Mouse (Mus musculus) forebrain, embryonic 13.5 days (tissue): ENCODE data around the gene Tmem233. TPM values are rescaled to one million over a fixed set of nuclear protein-coding genes. Genes with fewer than 3 reads are reported as not detected.

Experiments
- ATAC-seq: fragments of 200-750 bp; cut with Nextera tagmentation; 2 replicates; pipeline ENCODE4 v1.8.0; 2017
- H3K27ac ChIP-seq: fragments of 300-500 bp; sonication (generic); 2 replicates; pipeline ENCODE4 v1.5.1; 2015; ENCODE audit warnings: inconsistent platforms, mild to moderate bottlenecking, moderate library complexity
- H3K27me3 ChIP-seq: fragments of 300-500 bp; sonication (generic); 2 replicates; pipeline ENCODE4 v1.6.1; 2015; ENCODE audit warnings: mild to moderate bottlenecking, inconsistent platforms
- H3K36me3 ChIP-seq: fragments of 300-500 bp; sonication (generic); 2 replicates; pipeline ENCODE4 v1.6.1; 2015; ENCODE audit warnings: mild to moderate bottlenecking, inconsistent platforms; ENCODE audit not compliant: poor library complexity, severe bottlenecking
- H3K4me1 ChIP-seq: fragments of 300-500 bp; sonication (generic); 2 replicates; pipeline ENCODE4 v1.6.1; 2015; ENCODE audit warnings: inconsistent platforms
- H3K4me2 ChIP-seq: fragments of 300-500 bp; sonication (generic); 2 replicates; pipeline ENCODE4 v1.6.1; 2015; ENCODE audit warnings: inconsistent platforms, mild to moderate bottlenecking, moderate library complexity
- H3K4me3 ChIP-seq: fragments of 300-500 bp; sonication (generic); 2 replicates; pipeline ENCODE4 v1.5.1; 2015; ENCODE audit warnings: mild to moderate bottlenecking, inconsistent platforms
- H3K9ac ChIP-seq: fragments of 300-500 bp; sonication (generic); 2 replicates; pipeline ENCODE4 v1.6.1; 2015; ENCODE audit warnings: mild to moderate bottlenecking, inconsistent platforms
- H3K9me3 ChIP-seq: fragments of 300-500 bp; sonication (generic); replicated peaks from 2 replicates; pipeline ENCODE4 v1.6.1; 2016; ENCODE audit warnings: inconsistent platforms
- WGBS: fragments of 180-500 bp; shearing (Covaris S2); methylation state at CpG from one replicate; pipeline ENCODE4 v1.1.7; 2015; 5-methylcytosine and 5-hydroxymethylcytosine counted together
- polyA plus RNA-seq: library from polyadenylated mRNA; unstranded; fragments of >200 nt; fragmentation: Nextera tagmentation; extraction: Ambion mirVana; gene quantifications from 2 replicates; pipeline ENCODE4 v1.2.1, GENCODE M21; 2015

Gene Tmem233
- polyA plus RNA-seq, 1 experiment from 2014 or later = not detected

DNA sequence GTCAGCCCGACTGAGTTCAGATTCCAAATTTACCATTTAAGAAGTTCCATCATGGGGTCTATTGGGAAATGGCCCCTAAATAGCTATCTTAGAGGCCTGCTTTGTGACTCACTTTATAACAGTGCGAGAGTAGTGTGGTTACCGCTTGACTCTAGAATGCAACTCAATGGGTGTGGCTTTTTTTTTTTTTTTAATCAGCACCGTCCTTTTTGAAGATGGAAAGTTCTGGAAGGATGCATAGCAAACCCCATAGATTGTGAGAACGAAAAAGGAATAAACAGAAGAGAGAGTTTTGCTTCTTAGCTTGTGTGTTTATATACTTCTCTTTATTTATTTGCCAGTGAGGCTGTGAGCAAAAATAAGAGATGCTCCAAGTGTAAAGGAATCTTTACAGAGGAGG lies 56.9 kb downstream of the Tmem233 start:
- H3K4me3 ChIP-seq = no peak overlapping the region
- WGBS = 91% methylated on average over 5 of the region's 5 CpGs
- peaks cover 14% of the 10 kb centered on the region for H3K36me3 ChIP-seq
- no peak overlapping the region for H3K27ac ChIP-seq
- no peak overlapping the region for H3K9ac ChIP-seq
- peaks cover 17% of the 10 kb centered on the region for H3K27me3 ChIP-seq
- peaks cover 31% of the 10 kb centered on the region for H3K4me1 ChIP-seq
- no peaks in the 10 kb centered on the region for H3K9me3 ChIP-seq
- H3K4me2 ChIP-seq = no peak overlapping the region
- no peak for ATAC-seq

DNA sequence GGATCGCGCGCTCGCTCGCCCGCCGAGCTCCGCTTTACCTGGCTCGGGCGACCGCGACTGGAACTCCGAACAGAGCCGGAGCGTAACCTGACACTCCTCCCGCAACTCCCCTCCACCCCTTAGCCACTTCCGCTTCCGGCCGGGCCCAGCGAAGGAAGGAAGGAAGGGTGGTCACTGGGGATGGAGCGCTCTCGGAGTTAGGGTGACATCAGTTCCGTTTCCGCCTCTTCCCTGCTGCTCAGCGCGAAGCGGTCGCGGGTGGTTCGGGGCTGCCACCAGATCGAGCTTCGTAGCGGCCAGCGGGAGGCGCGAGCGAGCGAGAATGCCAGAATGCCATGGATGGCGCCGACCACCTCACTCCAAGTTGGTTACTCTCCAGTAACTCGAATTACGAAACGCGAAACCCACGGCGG lies 58.7 kb downstream of the Tmem233 start, which contains the start of gene Prkab1:
Gene Prkab1 (minus strand): TSS at position 182 of the 413 bp plus-strand sequence.
- Histone ChIP-seq H3K27ac (peak within 1 kb of the TSS; percentile 77), H3K9me3 (no peaks in the 10 kb centered on the region), H3K36me3 (peaks cover 32% of the 10 kb centered on the region), H3K4me2 (peak within 1 kb of the TSS; percentile 83), H3K9ac (peak within 1 kb of the TSS; percentile 84), H3K4me1 (peaks cover 25% of the 10 kb centered on the region), H3K27me3 (0 out of 2 replicates have a peak, but pooled peaks cover 3% of the 10 kb centered on the region), H3K4me3 (peak within 1 kb of the TSS; percentile 83)
- peak; percentile 98 for ATAC-seq
- under 1% methylated on average over 42 of the region's 46 CpGs for WGBS

DNA sequence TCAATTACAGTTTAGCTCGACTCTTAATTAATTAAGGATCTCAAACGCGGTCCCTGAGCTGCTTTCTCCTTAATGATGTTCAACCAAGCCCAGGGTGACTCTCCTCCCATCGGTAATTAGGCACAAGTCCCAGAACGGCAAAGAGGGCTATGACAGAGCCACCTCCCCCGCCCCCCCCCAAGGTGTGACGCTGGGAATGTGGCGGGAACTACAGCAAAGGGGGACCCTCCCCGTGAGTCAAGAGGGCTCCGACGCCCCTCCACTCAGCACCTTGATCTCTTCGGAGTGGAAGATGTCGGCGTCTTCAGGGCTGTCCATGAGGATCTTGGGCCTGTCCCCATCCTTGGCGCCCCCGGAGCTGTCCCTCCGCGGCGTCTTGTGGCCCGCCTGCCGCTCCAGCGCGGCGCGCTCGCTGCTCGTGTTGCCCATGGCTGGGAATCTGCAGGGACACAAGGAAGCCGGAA lies 59.2 kb downstream of the Tmem233 start:
- peak overlapping the region; percentile 84 for H3K9ac ChIP-seq
- under 1% methylated on average over 27 of the region's 28 CpGs for WGBS
- peak overlapping the region; percentile 83 for H3K4me2 ChIP-seq
- H3K27me3 ChIP-seq = no peaks in the 10 kb centered on the region
- H3K4me1 ChIP-seq = peaks cover 25% of the 10 kb centered on the region
- peaks cover 37% of the 10 kb centered on the region for H3K36me3 ChIP-seq
- H3K4me3 ChIP-seq = peak overlapping the region; percentile 83
- peak overlapping the region; percentile 77 for H3K27ac ChIP-seq
- ATAC-seq = peak; percentile 67
- no peaks in the 10 kb centered on the region for H3K9me3 ChIP-seq

DNA sequence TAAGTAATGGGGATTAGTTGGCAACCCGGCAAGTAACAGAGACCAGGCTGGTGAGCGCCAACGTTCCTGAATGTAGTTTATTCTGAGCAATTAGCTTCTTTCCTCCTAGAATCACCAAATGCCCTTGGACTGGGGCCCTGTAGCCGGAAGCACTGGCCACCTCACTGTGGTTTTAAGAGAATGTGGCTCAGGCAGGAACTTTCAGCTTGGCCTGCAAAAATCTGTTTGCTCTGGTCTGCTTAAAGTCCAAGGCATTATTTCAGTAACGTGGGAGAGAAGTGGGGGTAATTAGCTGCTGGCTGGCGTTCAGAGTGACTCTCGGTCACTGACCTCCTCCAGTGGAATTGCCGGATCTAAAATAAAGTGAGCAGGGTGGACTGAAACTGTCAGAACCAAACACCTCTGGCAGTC lies 59.8 kb downstream of the Tmem233 start:
- peaks cover 43% of the 10 kb centered on the region for H3K36me3 ChIP-seq
- 7% methylated on average over 8 of the region's 8 CpGs for WGBS
- ATAC-seq = no peak
- H3K27me3 ChIP-seq = no peaks in the 10 kb centered on the region
- peak overlapping the region; percentile 84 for H3K9ac ChIP-seq
- peak overlapping the region; percentile 83 for H3K4me2 ChIP-seq
- H3K4me3 ChIP-seq = peak overlapping the region; percentile 83
- peak overlapping the region; percentile 77; the same call in 1 of the 2 replicates for H3K27ac ChIP-seq
- H3K9me3 ChIP-seq = no peaks in the 10 kb centered on the region
- peaks cover 25% of the 10 kb centered on the region for H3K4me1 ChIP-seq

DNA sequence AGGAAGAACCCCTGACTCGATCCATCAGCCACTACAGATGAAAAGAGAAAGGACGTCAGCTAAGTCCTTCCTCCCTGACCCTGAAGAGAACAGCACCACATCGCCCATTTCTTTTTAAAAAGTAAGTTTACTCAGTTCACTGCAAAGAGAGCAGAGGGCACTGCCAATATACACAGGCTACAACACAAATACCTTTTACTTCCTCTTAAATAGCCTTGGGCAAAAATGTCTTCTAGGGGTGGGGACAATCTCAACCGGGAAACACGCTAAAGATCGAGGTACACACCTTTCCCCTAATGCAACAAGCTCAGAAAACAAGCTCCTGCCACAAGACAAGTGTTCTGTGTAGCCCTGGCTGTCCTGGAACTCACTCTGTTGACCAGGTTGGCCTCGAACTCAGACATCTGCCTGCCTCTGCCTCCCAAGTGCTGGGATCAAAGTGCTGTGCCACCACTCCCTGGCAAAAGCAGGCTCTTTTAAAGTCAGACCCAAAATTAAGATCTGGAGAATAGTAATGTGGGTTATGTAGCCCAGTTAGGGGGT lies 60.3 kb downstream of the Tmem233 start:
- 87% methylated on average over 7 of the region's 7 CpGs for WGBS

DNA sequence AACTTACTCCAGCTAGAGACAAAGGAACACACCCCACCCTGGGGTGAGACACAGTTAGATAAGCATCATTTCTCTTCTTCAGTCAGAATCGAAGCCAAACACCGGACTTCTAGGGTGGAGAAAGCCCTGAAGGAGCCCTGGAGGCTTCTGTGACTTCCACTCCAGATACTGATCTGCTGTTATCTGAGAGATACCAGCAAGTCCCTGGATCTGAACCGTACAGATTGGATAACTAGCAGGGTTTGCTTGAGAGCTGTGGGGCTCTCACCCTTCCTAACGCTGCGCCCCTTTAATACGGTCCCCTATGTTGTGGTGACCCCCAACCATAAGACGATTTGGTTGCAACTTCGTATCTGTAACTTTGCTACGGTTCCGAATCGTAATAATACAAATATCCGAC lies 60.9 kb downstream of the Tmem233 start:
- H3K9me3 ChIP-seq = no peaks in the 10 kb centered on the region
- peaks cover 25% of the 10 kb centered on the region for H3K4me1 ChIP-seq
- WGBS = 95% methylated on average over 12 of the region's 12 CpGs
- no peak overlapping the region for H3K27ac ChIP-seq
- ATAC-seq = no peak
- H3K4me3 ChIP-seq = no peak overlapping the region
- no peaks in the 10 kb centered on the region for H3K27me3 ChIP-seq
- H3K9ac ChIP-seq = no peak overlapping the region
- H3K36me3 ChIP-seq = peaks cover 54% of the 10 kb centered on the region
- peak overlapping the region; percentile 83 for H3K4me2 ChIP-seq

More for the DNA sequence above, 60.3 kb downstream of the Tmem233 start:
- Histone ChIP-seq H3K27ac (no peak overlapping the region), H3K9me3 (no peaks in the 10 kb centered on the region), H3K4me1 (peaks cover 25% of the 10 kb centered on the region), H3K36me3 (peaks cover 48% of the 10 kb centered on the region), H3K27me3 (no peaks in the 10 kb centered on the region), H3K4me3 (peak overlapping the region; percentile 83), H3K9ac (peak overlapping the region; percentile 84; the same call in 1 of the 2 replicates), H3K4me2 (peak overlapping the region; percentile 83)
- ATAC-seq = no peak

DNA sequence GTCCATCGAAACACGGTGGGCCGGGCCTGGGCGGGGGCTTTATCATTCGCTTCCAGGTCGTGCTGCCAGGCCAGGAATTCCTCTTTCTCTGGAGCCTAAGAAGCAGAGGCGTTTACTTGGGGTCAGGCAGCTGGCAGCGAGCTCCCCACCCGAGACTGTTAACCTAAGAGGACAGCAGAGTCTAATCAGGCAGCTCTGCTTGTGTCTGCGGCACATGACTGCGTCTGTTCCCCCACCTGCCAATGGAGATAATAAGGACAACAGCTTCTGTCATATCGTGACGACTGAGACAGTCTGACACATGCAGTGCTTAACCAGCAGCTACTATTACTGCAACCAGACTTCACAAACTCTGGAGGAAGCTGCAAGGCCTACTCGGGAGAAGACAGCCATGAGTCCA lies 61.5 kb downstream of the Tmem233 start:
- peaks cover 60% of the 10 kb centered on the region for H3K36me3 ChIP-seq
- no peak overlapping the region for H3K9ac ChIP-seq
- 94% methylated on average over 14 of the region's 14 CpGs for WGBS
- no peak overlapping the region for H3K27ac ChIP-seq
- no peaks in the 10 kb centered on the region for H3K9me3 ChIP-seq
- ATAC-seq = no peak
- no peak overlapping the region for H3K4me2 ChIP-seq
- H3K4me1 ChIP-seq = peaks cover 25% of the 10 kb centered on the region
- no peak overlapping the region for H3K4me3 ChIP-seq
- no peaks in the 10 kb centered on the region for H3K27me3 ChIP-seq

DNA sequence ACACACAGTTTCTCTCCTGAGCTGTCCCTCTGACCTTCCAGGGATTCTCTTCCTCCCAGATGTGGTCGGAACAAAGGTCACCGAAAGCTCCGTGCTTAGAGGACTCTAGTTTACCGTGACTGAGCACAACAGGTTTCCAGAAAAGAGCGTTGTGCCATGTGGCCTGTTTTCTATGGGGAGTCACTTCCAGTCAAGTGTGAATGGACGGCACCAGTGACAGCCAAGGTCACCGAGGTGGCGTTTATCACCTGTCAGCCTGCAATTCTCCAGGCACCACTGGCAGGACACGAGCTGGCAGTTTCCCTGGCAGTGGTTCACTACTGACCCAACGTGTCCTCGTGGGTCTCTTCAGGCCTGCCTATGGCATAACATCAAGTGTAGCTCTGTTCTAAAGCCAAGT lies 63.7 kb downstream of the Tmem233 start:
- no peaks in the 10 kb centered on the region for H3K27me3 ChIP-seq
- H3K4me1 ChIP-seq = peaks cover 22% of the 10 kb centered on the region
- H3K36me3 ChIP-seq = peaks cover 81% of the 10 kb centered on the region
- ATAC-seq = no peak
- 89% methylated on average over 11 of the region's 11 CpGs for WGBS
- no peaks in the 10 kb centered on the region for H3K9me3 ChIP-seq
- no peak overlapping the region for H3K9ac ChIP-seq
- no peak overlapping the region for H3K4me3 ChIP-seq
- H3K4me2 ChIP-seq = no peak overlapping the region
- H3K27ac ChIP-seq = no peak overlapping the region

DNA sequence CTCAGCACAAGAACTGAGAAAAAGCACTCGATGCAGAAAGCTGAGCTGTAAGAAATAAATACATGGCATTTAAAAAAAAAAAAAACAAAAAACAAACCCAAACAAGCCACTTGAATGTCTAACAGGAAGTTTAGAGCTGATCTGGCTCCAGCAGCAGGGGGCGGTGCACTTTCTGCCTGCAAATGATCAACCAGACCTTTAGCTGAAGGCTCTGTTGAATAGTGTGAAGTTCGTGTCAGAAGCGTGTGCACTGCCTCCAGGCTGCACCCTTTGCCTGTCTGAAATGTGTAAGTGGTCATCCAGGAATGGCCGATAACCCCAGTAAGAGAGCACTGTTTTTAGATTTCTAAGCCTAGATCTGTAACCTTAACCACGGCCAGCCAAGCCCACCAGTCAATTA lies 64.3 kb downstream of the Tmem233 start:
- no peaks in the 10 kb centered on the region for H3K27me3 ChIP-seq
- no peak for ATAC-seq
- no peak overlapping the region for H3K9ac ChIP-seq
- H3K36me3 ChIP-seq = peaks cover 87% of the 10 kb centered on the region
- H3K27ac ChIP-seq = no peak overlapping the region
- no peaks in the 10 kb centered on the region for H3K9me3 ChIP-seq
- H3K4me2 ChIP-seq = no peak overlapping the region
- WGBS = 88% methylated on average over 6 of the region's 6 CpGs
- H3K4me3 ChIP-seq = no peak overlapping the region
- peaks cover 21% of the 10 kb centered on the region for H3K4me1 ChIP-seq

DNA sequence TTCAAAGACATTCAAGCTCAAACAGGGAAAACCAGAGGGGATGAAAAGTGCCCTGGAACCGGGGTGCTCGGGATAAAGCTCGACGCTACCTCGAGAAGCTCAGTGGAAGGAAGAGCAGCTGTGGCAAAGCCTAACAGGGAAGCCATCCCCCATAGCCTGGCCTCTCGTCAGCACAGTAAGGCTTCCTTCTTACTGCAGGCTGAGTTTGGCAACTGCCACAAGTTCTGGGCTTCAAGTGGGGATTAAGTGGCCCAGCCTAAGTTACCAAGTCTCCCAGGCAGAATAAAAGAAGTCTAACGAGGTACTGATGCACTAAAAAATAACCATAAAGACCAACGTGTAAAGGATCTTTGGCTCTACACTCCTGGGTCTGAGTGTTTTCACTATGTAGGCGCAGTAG lies 64.8 kb downstream of the Tmem233 start:
- H3K9me3 ChIP-seq = no peaks in the 10 kb centered on the region
- ATAC-seq = no peak
- WGBS = 83% methylated on average over 9 of the region's 9 CpGs
- no peak overlapping the region for H3K4me3 ChIP-seq
- peaks cover 93% of the 10 kb centered on the region for H3K36me3 ChIP-seq
- no peak overlapping the region for H3K4me2 ChIP-seq
- H3K27me3 ChIP-seq = no peaks in the 10 kb centered on the region
- peaks cover 15% of the 10 kb centered on the region for H3K4me1 ChIP-seq
- H3K9ac ChIP-seq = no peak overlapping the region
- H3K27ac ChIP-seq = no peak overlapping the region

DNA sequence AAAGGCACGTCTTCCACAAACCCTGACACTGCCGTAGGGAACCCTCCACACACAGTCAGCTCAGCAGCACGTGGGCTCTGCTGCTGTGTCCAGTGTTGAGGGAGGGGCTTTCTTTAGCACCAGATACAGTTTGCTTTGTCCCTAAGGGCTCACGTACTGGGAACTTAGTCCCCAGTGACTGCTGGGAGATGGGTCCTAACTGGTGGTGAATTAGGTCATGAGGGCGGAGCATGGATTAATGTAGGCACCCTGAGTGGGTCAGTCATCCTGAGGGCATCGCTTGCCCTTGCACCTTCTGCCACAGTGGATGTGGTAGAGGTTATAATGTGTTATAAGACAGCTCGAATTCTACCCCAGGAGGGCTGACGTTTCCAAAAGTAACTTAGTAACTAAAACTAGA lies 65.7 kb downstream of the Tmem233 start:
- 93% methylated on average over 8 of the region's 8 CpGs for WGBS
- Histone ChIP-seq H3K36me3 (peaks cover 100% of the 10 kb centered on the region), H3K4me2 (no peak overlapping the region), H3K9ac (no peak overlapping the region), H3K9me3 (no peaks in the 10 kb centered on the region), H3K27ac (no peak overlapping the region), H3K4me3 (no peak overlapping the region), H3K27me3 (no peaks in the 10 kb centered on the region), H3K4me1 (peaks cover 7% of the 10 kb centered on the region)
- ATAC-seq = no peak

DNA sequence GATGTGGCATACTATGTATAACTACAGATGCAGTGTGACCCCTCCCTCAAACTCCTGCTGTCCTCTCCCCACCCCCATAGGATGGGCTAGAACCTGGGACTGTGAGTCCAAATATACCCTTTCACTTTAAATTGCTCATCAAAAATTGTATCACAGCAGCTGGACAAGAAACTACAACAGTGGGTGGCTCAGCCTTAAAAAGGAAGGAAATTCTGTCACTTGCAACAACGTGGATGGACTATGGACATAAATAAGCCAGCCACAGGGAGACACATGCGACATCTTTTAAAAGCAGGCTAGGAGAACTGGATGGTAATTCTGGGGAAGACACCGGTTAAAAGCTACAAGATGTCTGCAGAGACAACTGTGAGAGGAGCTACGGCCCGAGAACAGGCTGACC lies 66.5 kb downstream of the Tmem233 start:
- no peaks in the 10 kb centered on the region for H3K4me1 ChIP-seq
- H3K27ac ChIP-seq = no peak overlapping the region
- no peak for ATAC-seq
- WGBS = 94% methylated on average over 5 of the region's 5 CpGs
- no peak overlapping the region for H3K9ac ChIP-seq
- peaks cover 93% of the 10 kb centered on the region for H3K36me3 ChIP-seq
- no peak overlapping the region for H3K4me3 ChIP-seq
- no peaks in the 10 kb centered on the region for H3K27me3 ChIP-seq
- H3K4me2 ChIP-seq = no peak overlapping the region
- H3K9me3 ChIP-seq = no peaks in the 10 kb centered on the region

DNA sequence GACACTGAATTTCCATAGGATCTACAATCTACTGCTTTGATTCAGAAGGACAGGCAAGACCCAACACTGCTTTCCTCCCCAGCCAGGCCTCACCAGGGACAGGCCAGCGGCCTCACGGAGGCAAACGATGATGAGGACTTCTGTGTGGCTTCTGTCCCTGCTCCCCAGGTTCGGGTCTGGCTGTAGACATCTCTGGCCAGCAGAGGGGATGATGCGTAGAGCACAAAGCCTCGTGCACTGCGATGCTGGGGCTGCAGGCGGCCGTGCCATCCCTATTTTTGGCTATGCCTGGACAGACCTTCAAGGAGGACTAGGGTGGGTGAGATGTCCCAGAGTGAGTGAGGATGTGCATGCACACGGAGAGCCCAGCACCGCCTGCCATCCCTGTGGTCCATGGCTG lies 68.8 kb downstream of the Tmem233 start:
- H3K27me3 ChIP-seq = no peaks in the 10 kb centered on the region
- no peak overlapping the region for H3K9ac ChIP-seq
- no peak overlapping the region for H3K27ac ChIP-seq
- WGBS = 97% methylated on average over 11 of the region's 11 CpGs
- no peaks in the 10 kb centered on the region for H3K4me1 ChIP-seq
- ATAC-seq = no peak
- no peak overlapping the region for H3K4me2 ChIP-seq
- no peaks in the 10 kb centered on the region for H3K9me3 ChIP-seq
- H3K36me3 ChIP-seq = peaks cover 70% of the 10 kb centered on the region
- no peak overlapping the region for H3K4me3 ChIP-seq
